Mouse (Mus musculus) E14TG2a.4 (cell line): Measurements from ENCODE around the gene Trip11.

ENCODE experiments used
- CTCF ChIP-seq: conservative IDR thresholded peaks from 2 replicates; pipeline ENCODE4 v1.5.1; 2014; ENCODE audit warnings: low read length
- NANOG ChIP-seq: IDR thresholded peaks from 2 replicates; pipeline ENCODE4 v1.6.1; 2014; ENCODE audit warnings: borderline replicate concordance, low read length, mixed read lengths
- POU5F1 ChIP-seq: IDR thresholded peaks from 2 replicates; pipeline ENCODE4 v1.6.1; 2014; ENCODE audit warnings: low read length, borderline replicate concordance

GRCm38 (mm10) chr12:101875107-101875506 is 38.0 kb downstream of the Trip11 start:
- TF ChIP-seq CTCF, result peak; percentile 49
- no peak for TF ChIP-seq POU5F1
- TF ChIP-seq NANOG, result no peak
